Mouse (Mus musculus) left cerebral cortex, adult 2 months (tissue): ENCODE results near the gene Tnfaip2. TPM values are rescaled to one million over a fixed set of nuclear protein-coding genes. Genes with fewer than 3 reads are reported as not detected.

Experiments
- DNase-seq, 2 experiments: peaks; one replicate each; pipeline ENCODE4 v3.0.0; 2021 to 2022; ENCODE audit warnings: low spot score in 2 of 2, mixed read lengths in 1 of 2; ENCODE audit errors: extremely low spot score in 1 of 2
- H3K27ac ChIP-seq: fragments of 200-600 bp; 2 replicates; pipeline ENCODE4 v1.8.1; 2022
- H3K4me3 ChIP-seq: fragments of 200-600 bp; 2 replicates; pipeline ENCODE4 v1.8.1; 2022
- CTCF ChIP-seq: fragments of 200-600 bp; IDR thresholded peaks from 2 replicates; pipeline ENCODE4 v1.8.1; 2022; ENCODE audit warnings: antibody characterized with exemption, mild to moderate bottlenecking, moderate library complexity
- intact Hi-C: fragments of 180-260 bp; cut with DNase I; formaldehyde crosslinking; loops from one replicate; pipeline ENCODE4 v1.15.1; 2025
- total RNA-seq, 2 experiments: library from RNA; stranded (reverse); gene quantifications; 2 replicates each; pipeline ENCODE4 v1.2.3; 2021

Gene Tnfaip2
- total RNA-seq, 2 experiments from 2014 or later = 0.82 to 0.84 TPM

DNA sequence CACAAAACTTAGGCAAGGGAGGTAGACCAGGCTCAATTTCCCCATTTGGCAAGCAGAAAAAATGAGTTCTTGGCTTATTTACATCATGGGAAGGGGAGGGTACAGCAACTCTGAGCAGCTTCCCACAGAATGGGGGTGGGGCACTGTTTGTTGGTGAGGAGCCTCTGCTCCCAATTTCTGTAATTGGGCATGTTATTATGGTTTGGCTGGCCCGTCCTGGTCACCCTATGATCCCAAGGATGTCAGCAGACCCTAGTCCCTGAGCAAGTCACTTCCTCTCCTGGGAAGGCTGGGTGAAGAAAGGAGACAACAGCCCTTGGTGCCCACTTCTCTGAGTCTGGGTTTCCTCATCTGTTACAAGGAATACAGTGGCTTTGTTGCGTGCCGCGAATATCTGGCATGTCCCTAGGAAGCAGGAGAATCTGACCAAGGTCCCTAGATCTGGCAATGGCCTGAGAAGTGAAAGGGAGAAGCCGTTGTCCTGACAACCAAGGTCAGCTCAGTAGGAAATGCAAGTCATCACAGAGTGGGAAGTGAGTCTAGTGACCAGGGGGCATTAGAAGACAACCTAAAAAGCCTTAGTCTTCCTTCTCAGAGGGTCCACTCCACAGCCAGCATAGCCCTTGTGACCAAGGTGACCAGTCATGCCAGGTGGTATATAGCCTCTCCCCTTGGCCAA, 4.9 kb upstream of the Tnfaip2 start:
- intact Hi-C loops = no loop called here
- no peak for TF ChIP-seq CTCF
- Histone ChIP-seq H3K4me3 (no peak overlapping the region), H3K27ac (no peak overlapping the region)
- no peak for DNase-seq

GRCm38 (mm10) chr12:111438850-111439249, 3.4 kb upstream of the Tnfaip2 start:
- intact Hi-C loops = no loop called here
- no peak for DNase-seq
- TF ChIP-seq CTCF = no peak
- Histone ChIP-seq H3K4me3 (no peak overlapping the region), H3K27ac (no peak overlapping the region)

GRCm38 (mm10) chr12:111440701-111441373, 1.4 kb upstream of the Tnfaip2 start:
- no peak overlapping the region for H3K27ac ChIP-seq
- no peak for TF ChIP-seq CTCF
- H3K4me3 ChIP-seq = no peak overlapping the region
- intact Hi-C loops = no loop called here
- DNase-seq = no peak

DNA sequence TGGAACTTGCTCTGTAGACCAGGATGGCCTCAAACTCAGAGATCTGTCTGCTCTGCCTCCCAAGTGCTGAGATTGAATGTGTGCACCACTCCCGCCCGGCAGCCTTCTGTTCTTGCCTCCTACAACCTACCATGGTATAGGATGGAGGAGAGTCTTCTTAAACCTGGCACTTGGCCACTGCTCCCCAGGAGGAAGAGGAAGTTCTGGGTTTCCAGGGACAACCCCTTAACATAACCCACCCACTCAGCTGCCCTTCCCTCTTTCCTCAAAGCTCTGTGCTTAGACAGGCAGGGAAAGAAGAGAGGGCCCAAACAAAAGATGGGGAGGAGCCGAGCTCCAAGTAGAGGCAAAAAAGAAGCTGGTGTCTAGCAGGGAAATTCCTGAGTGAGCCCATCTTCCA, 746 bp upstream of the Tnfaip2 start:
- no peak overlapping the region for H3K4me3 ChIP-seq
- no peak overlapping the region for H3K27ac ChIP-seq
- no peak for DNase-seq
- intact Hi-C loops = no loop called here
- TF ChIP-seq CTCF = no peak

DNA sequence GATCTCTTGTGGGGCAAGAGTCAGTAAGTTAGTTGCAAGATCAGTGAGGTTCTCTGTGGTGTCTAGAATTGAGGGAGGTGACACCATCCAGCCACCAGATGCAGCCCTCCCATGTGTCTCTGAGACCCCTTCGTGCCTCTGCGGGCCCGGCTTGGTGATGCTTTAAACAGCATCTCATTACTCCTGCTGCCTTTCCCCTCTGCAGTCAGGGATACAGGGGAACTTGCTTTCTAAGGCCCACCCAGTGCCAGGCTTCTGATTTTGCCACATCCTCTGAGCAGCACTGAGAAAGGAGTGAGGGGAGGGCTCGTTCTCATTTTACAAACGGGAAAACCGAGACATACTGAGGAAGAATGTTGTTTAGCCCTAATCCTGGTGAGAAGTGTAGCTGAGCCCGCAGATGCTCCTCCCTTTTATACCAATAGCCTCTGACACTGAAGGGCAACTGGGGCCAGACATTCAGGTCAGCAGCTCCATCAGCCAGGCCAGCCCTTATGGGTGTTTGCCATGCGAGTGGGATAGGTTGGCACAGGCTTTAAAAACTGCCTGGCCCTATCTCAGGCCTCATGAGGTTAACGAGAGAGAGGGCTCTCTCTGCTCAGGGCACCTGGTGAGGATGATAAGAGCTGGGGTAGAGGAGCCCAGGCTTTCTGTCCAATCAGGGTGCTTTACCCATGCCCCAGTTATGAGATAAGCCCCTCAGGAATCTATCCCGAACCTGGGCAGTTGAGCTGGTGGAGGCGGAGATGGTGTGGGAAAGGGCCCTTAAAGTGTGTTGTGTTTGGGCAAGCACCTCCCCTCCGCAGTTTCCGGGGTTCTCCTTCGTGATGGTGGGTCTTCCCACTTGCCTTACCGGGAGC, 972 bp downstream of the Tnfaip2 start:
- no peak overlapping the region for H3K27ac ChIP-seq
- intact Hi-C loops = no loop called here
- no peak for DNase-seq
- TF ChIP-seq CTCF = no peak
- no peak overlapping the region; the same call in 1 of the 2 replicates for H3K4me3 ChIP-seq

- H3K4me3 ChIP-seq = no peak overlapping the region
- intact Hi-C loops = no loop called here
- no peak for DNase-seq
Observed at GRCm38 (mm10) chr12:111443921-111444831, 1.9 kb downstream of the Tnfaip2 start.

DNA sequence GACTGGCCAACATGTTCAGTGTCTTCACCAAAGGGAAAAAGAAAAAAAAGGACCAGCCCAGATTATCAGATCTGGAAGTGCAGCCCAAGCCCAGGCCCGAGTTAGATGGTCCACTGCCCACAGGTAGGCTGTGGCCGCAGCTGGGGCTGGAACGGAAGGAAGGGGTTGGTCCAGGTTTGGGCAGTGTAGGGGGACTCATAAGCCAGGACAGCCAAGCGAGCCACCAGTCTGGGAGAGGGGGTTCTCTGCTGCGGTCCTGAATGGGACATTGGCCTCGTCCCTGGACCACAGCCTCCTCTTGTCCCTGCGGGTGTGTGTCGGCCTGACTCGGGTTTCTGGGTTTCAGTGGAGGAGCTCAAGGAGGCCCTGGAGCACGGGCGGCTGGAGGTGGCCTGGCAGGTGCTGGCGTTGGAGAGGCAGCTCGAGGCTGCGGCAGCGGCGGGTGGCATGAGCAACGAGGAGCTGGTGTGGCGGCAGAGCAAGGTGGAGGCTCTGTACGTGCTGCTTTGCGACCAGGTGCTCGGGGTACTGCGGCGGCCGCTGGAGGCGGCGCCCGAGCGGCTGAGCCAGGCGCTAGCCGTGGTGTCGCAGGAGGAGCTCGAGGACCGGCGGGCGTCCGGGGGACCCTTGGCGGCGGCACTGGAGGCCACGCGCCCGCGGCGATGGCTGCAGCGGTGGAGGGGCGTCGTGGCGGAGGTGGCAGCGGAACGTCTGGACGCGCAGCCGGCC, 3.1 kb downstream of the Tnfaip2 start:
- intact Hi-C loops = no loop called here
- no peak for TF ChIP-seq CTCF
- DNase-seq = no peak
- no peak overlapping the region for H3K27ac ChIP-seq
- H3K4me3 ChIP-seq = no peak overlapping the region

More at GRCm38 (mm10) chr12:111443921-111444831, 1.9 kb downstream of the Tnfaip2 start:
- no peak for TF ChIP-seq CTCF
- H3K27ac ChIP-seq = no peak overlapping the region

- intact Hi-C loops = no loop called here
Observed at GRCm38 (mm10) chr12:111445890-111446613, 3.8 kb downstream of the Tnfaip2 start.

DNA sequence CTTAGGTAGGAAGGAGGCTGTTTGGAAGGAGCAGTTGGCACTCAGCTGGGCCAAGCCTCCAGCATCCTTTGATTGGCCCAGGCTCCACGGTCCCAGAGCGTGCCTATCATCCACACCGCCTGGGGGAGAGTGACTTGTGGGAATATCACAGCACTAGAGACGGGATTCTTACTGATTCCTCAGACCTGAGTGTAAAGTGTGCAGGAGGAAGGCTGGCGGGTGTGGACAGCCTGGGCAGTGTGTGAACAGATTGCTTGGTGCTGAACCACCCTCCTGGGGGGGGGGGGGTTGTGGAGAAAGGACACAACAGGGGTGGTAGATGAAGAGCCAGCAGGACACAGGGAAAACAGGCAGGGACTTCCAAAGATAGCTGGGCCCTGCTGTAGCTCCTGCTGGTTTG, 4.5 kb downstream of the Tnfaip2 start:
- no peak for DNase-seq
- TF ChIP-seq CTCF = no peak
- intact Hi-C loops = no loop called here
- Histone ChIP-seq H3K4me3 (no peak overlapping the region), H3K27ac (no peak overlapping the region)

More at GRCm38 (mm10) chr12:111445890-111446613, 3.8 kb downstream of the Tnfaip2 start:
- no peak overlapping the region for H3K27ac ChIP-seq
- TF ChIP-seq CTCF = no peak
- no peak overlapping the region for H3K4me3 ChIP-seq
- DNase-seq = no peak

- no peak overlapping the region for H3K4me3 ChIP-seq
- intact Hi-C loops = no loop called here
- no peak overlapping the region for H3K27ac ChIP-seq
- TF ChIP-seq CTCF = no peak
- no peak for DNase-seq
Observed at GRCm38 (mm10) chr12:111447350-111447749, 5.1 kb downstream of the Tnfaip2 start.
